Mouse (Mus musculus) kidney, adult 11 months (tissue): ENCODE data around the gene H2al3.

Experiments
- DNase-seq: peaks from one replicate; pipeline ENCODE4 v3.0.0; 2022

Gene H2al3

GRCm38 (mm10) chrX:9849403-9849802 lies at the start of gene H2al3:
Gene H2al3 (plus strand): TSS chrX:9849703.
- DNase-seq = no peak

DNA sequence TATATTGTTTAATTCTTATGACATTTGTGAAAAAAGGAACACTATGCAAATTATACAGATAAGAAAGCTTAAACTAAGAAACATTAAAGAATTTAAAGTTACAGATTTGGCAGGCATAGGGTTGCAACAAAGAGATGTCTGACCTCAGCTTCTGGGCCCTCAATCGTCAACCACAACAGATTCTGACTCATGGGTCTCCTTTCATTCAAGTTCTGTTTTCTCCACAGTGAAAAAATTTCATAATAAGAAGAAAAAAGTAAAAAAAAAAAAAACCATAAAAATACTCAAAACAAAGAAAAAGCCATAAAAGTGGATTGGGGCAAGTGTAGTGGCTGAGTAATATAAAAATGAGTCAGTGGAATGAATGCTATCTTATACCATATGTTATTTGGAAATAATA lies 39.4 kb upstream of the H2al3 start:
- no peak for DNase-seq

GRCm38 (mm10) chrX:9812469-9812868 lies 37.0 kb upstream of the H2al3 start:
- no peak for DNase-seq

- no peak for DNase-seq
Measured at GRCm38 (mm10) chrX:9834779-9835178, 14.7 kb upstream of the H2al3 start.

GRCm38 (mm10) chrX:9846628-9847027 lies 2.9 kb upstream of the H2al3 start, which contains the start of gene Hypm:
Gene Hypm (plus strand): TSS chrX:9846928.
- no peak for DNase-seq

- DNase-seq = no peak
Measured at GRCm38 (mm10) chrX:9861859-9862258, 12.4 kb downstream of the H2al3 start.

- DNase-seq = no peak
Measured at GRCm38 (mm10) chrX:9875519-9875918, 26.0 kb downstream of the H2al3 start.

- DNase-seq = no peak
Measured at GRCm38 (mm10) chrX:9885322-9885721, 35.8 kb downstream of the H2al3 start, which contains the start of gene Sytl5. Gene Sytl5 (plus strand): TSS chrX:9885622.
